Mouse (Mus musculus) thymus, postnatal 14 days (tissue): ENCODE measurements around the gene Cryga.
"Not testable (repeated sequence)": the region's sequence is repeated elsewhere in the genome, so short reads cannot be mapped to it uniquely, and the experiment has no call there.

Experiments
- DNase-seq: peaks from one replicate; pipeline ENCODE4 v3.0.0; 2021

Cryga gene

GRCm38 (mm10) chr1:65090370-65090769 is 12.8 kb downstream of the Cryga start:
- no peak for DNase-seq

- no peak for DNase-seq
Observed at GRCm38 (mm10) chr1:65088567-65089356, 14.4 kb downstream of the Cryga start.

- DNase-seq, result no peak
Observed at GRCm38 (mm10) chr1:65082188-65082587, 21.0 kb downstream of the Cryga start, which contains the start of gene Crygb. Crygb (minus strand) TSS chr1:65082288.

- no peak for DNase-seq
Observed at GRCm38 (mm10) chr1:65075607-65076006, 27.6 kb downstream of the Cryga start.

- no peak for DNase-seq
Observed at GRCm38 (mm10) chr1:65073589-65073988, 29.6 kb downstream of the Cryga start, which contains the start of gene Crygc. Crygc (minus strand) TSS chr1:65073689.

- DNase-seq, result no peak
Observed at GRCm38 (mm10) chr1:65067842-65068241, 35.3 kb downstream of the Cryga start.

GRCm38 (mm10) chr1:65064201-65064600 is 39.0 kb downstream of the Cryga start:
- DNase-seq, result no peak

GRCm38 (mm10) chr1:65063352-65063751 is 39.8 kb downstream of the Cryga start, which contains the start of gene Crygd:
Crygd (minus strand) TSS chr1:65063452.
- DNase-seq, result no peak

GRCm38 (mm10) chr1:65052140-65052539 is 51.0 kb downstream of the Cryga start:
- no peak for DNase-seq

- no peak for DNase-seq
Observed at GRCm38 (mm10) chr1:65051696-65052095, 51.5 kb downstream of the Cryga start.

- DNase-seq, result not testable (repeated sequence)
Observed at GRCm38 (mm10) chr1:65050952-65051351, 52.2 kb downstream of the Cryga start, which contains the start of gene Cryge. Cryge (minus strand) TSS chr1:65051149.
